Comparison of ENCODE assay signal across 25 mouse cellular contexts in the genomic region with DNA sequence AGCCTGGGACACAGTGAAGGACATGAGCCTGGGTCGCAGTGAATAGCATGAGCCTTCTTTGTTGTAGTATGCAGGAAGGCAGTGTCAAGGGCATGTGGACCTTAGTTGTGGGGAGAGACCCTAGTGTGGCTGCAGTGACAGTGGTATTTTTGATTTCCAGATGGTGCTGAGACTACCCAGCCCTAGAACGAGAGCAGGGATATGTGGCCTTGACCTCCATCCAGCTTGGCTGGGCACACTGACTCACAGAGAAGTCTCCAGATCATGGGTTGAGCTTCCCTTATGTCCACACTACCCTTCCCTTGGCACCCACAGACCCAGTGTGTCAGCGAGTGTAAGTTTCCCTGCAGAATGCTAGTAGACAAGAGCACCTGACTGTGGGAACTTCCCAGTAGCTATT.
"Had no signal": no experiment of that assay in that cellular context is flagged by ENCODE, and none has a peak within 500 bp of the region (broad histone marks: within the 10 kb centered on the region; RNA-seq: fewer than 3 reads in every experiment).

No protein-coding gene starts in this region.

- H3K4me3 ChIP-seq: layer of hippocampus, adult 2 months; left cerebral cortex, adult 2 months; limb, embryonic 12.5 days; limb, embryonic 15.5 days; liver, embryonic 15.5 days; lung, embryonic 15.5 days; megakaryocyte, embryonic 14.5 days; midbrain, embryonic 10.5 days; midbrain, embryonic 13.5 days had no signal

- H3K9me3 ChIP-seq: limb, embryonic 12.5 days; limb, embryonic 15.5 days; liver, embryonic 15.5 days; lung, embryonic 15.5 days; megakaryocyte, embryonic 14.5 days; midbrain, embryonic 10.5 days; midbrain, embryonic 13.5 days had no signal

- ATAC-seq: midbrain, embryonic 13.5 days; midbrain, embryonic 16.5 days had no signal

- H3K27me3 ChIP-seq: limb, embryonic 12.5 days; liver, embryonic 15.5 days; lung, embryonic 15.5 days; megakaryocyte, embryonic 14.5 days; midbrain, embryonic 13.5 days had no signal

- H3K4me1 ChIP-seq: liver, embryonic 15.5 days; megakaryocyte, embryonic 14.5 days; midbrain, embryonic 10.5 days; midbrain, embryonic 13.5 days had no signal

- H3K4me2 ChIP-seq: limb, embryonic 12.5 days; limb, embryonic 15.5 days; liver, embryonic 11.5 days; liver, embryonic 15.5 days; lung, embryonic 15.5 days; midbrain, embryonic 13.5 days had no signal

- H3K27ac ChIP-seq: kidney, postnatal 0 days; layer of hippocampus, adult 2 months; left cerebral cortex, adult 2 months; limb, embryonic 12.5 days; limb, embryonic 15.5 days; liver, embryonic 15.5 days; lung, embryonic 15.5 days; midbrain, embryonic 10.5 days; midbrain, embryonic 13.5 days; stomach, postnatal 0 days had no signal

- DNase-seq: kidney, adult 2 months; kidney, postnatal 25 days; layer of hippocampus, adult 9-11 months; layer of hippocampus, postnatal 36 days; lung, adult 18-20 months; lung, postnatal 10 days; lung, postnatal 36 days; right cerebral cortex, postnatal 14 days; right cerebral cortex, postnatal 4 days; thymus, adult 2 months; thymus, postnatal 14 days; thymus, postnatal 4 days had no signal

- H3K36me3 ChIP-seq: limb, embryonic 12.5 days; limb, embryonic 15.5 days; liver, embryonic 15.5 days; lung, embryonic 15.5 days; midbrain, embryonic 10.5 days; midbrain, embryonic 13.5 days had no signal

- H3K9ac ChIP-seq: limb, embryonic 12.5 days; limb, embryonic 15.5 days; liver, embryonic 15.5 days; lung, embryonic 15.5 days; midbrain, embryonic 13.5 days had no signal
